Mouse (Mus musculus): ENCODE measurements around the gene Rbck1.

DNA sequence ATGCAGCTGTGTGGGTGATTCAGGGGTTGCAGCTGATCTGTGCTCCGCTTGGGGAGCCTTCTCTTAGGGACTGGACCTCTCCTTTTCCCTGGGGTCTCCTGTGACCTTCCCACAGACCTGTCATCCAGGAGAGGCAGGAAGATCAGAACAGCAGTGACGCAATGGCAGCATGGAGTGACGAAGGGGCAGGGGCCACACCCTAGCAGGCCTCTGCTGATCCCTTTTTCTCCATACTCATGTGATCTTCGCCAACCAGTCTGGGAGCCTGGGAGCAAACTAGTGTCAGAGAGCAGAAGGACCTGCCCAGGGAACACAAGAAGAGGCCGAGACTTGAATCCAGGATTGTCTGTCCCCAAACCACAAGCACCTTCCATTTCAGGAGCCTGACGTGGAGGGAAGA is 16.8 kb upstream of the Rbck1 start:
- no peak for TF ChIP-seq EP300 (optimal IDR thresholded peaks at IDR 0.05)
- TF ChIP-seq CTCF (IDR thresholded peaks at IDR 0.05; ENCODE audit: low read depth) = no peak

Measured in stomach, postnatal 0 days (tissue).